Mouse (Mus musculus) stomach, postnatal 0 days (tissue): ENCODE results near the gene Unc5cl. TPM values are rescaled to one million over a fixed set of nuclear protein-coding genes. Genes with fewer than 3 reads are reported as not detected.

Source experiments
- ATAC-seq: fragments of 200-750 bp; cut with Nextera tagmentation; 2 replicates; pipeline ENCODE4 v1.8.0; 2017; ENCODE audit not compliant: low FRiP score, low TSS enrichment
- DNase-seq: peaks from one replicate; pipeline ENCODE4 v3.0.0-alpha.2; 2016; ENCODE audit warnings: low spot score
- H3K27ac ChIP-seq: fragments of 300-500 bp; sonication (generic); replicated peaks from 2 replicates; pipeline ENCODE4 v1.5.1; 2014; ENCODE audit warnings: mild to moderate bottlenecking, control low read depth
- H3K27me3 ChIP-seq: fragments of 300-500 bp; sonication (generic); 2 replicates; pipeline ENCODE4 v1.6.1; 2014; ENCODE audit warnings: low read length; ENCODE audit not compliant: control insufficient read depth, insufficient read depth
- H3K36me3 ChIP-seq: fragments of 300-500 bp; sonication (generic); 2 replicates; pipeline ENCODE4 v1.6.1; 2014; ENCODE audit warnings: low read length, mixed read lengths; ENCODE audit not compliant: control insufficient read depth, insufficient read depth
- H3K4me1 ChIP-seq: fragments of 300-500 bp; sonication (generic); replicated peaks from 2 replicates; pipeline ENCODE4 v1.6.1; 2014; ENCODE audit warnings: antibody characterized with exemption; ENCODE audit not compliant: control insufficient read depth, insufficient read depth
- H3K4me2 ChIP-seq: fragments of 300-500 bp; sonication (generic); replicated peaks from 2 replicates; pipeline ENCODE4 v1.6.1; 2014; ENCODE audit warnings: low read depth, mild to moderate bottlenecking, control low read depth, moderate library complexity
- H3K4me3 ChIP-seq: fragments of 300-500 bp; sonication (generic); 2 replicates; pipeline ENCODE4 v1.5.1; 2014; ENCODE audit warnings: low read depth, low read length, control low read depth
- H3K9ac ChIP-seq: fragments of 300-500 bp; sonication (generic); 2 replicates; pipeline ENCODE4 v1.6.1; 2014; ENCODE audit warnings: mild to moderate bottlenecking, low read length, control low read depth, mixed read lengths
- H3K9me3 ChIP-seq: fragments of 300-500 bp; sonication (generic); 2 replicates; pipeline ENCODE4 v1.6.1; 2016; ENCODE audit warnings: low read length; ENCODE audit not compliant: control insufficient read depth
- CTCF ChIP-seq: IDR thresholded peaks from 2 replicates; pipeline ENCODE4 v1.5.1; 2016; ENCODE audit warnings: antibody characterized with exemption, low read depth, mild to moderate bottlenecking, moderate library complexity
- EP300 ChIP-seq: optimal IDR thresholded peaks from 2 replicates; pipeline ENCODE3; 2016; ENCODE audit warnings: antibody characterized with exemption
- WGBS: fragments of 180-500 bp; shearing (Covaris S2); extraction: QIAGEN DNeasy Blood & Tissue Kit; methylation state at CpG from one replicate; pipeline ENCODE4 v1.1.7; 2014; 5-methylcytosine and 5-hydroxymethylcytosine counted together
- polyA plus RNA-seq: library from polyadenylated mRNA; unstranded; fragments of >200 nt; fragmentation: Nextera tagmentation; extraction: Ambion mirVana; gene quantifications from 2 replicates; pipeline ENCODE4 v1.2.1, GENCODE M21; 2015

Unc5cl gene
- polyA plus RNA-seq, 1 experiment from 2014 or later, result 3.5 TPM

- TF ChIP-seq CTCF, result no peak
- TF ChIP-seq EP300, result no peak
- Histone ChIP-seq H3K4me2 (no peak overlapping the region), H3K4me3 (no peak overlapping the region), H3K9ac (no peak overlapping the region), H3K27me3 (no peaks in the 10 kb centered on the region), H3K27ac (no peak overlapping the region), H3K36me3 (no peaks in the 10 kb centered on the region), H3K9me3 (no peaks in the 10 kb centered on the region), H3K4me1 (no peaks in the 10 kb centered on the region)
- WGBS, result 79% methylated on average over 4 of the region's 4 CpGs
- ATAC-seq (no peak), DNase-seq (no peak)
These were observed 97.3 kb downstream of the Unc5cl start for GRCm38 (mm10) chr17:48551788-48552531.

- no peak overlapping the region for H3K9ac ChIP-seq
- no peak overlapping the region for H3K27ac ChIP-seq
- H3K4me3 ChIP-seq, result no peak overlapping the region
- ATAC-seq (no peak), DNase-seq (no peak)
- H3K4me2 ChIP-seq, result no peak overlapping the region
- H3K9me3 ChIP-seq, result no peaks in the 10 kb centered on the region
- TF ChIP-seq EP300 (no peak), CTCF (no peak)
- H3K27me3 ChIP-seq, result no peaks in the 10 kb centered on the region
- 88% methylated on average over 3 of the region's 3 CpGs for WGBS
- H3K36me3 ChIP-seq, result no peaks in the 10 kb centered on the region
- H3K4me1 ChIP-seq, result no peaks in the 10 kb centered on the region
These were observed 97.8 kb downstream of the Unc5cl start for GRCm38 (mm10) chr17:48552532-48552915.

GRCm38 (mm10) chr17:48556223-48556962 lies 101.7 kb downstream of the Unc5cl start:
- Histone ChIP-seq H3K9ac (no peak overlapping the region), H3K4me1 (no peaks in the 10 kb centered on the region), H3K36me3 (no peaks in the 10 kb centered on the region), H3K27me3 (no peaks in the 10 kb centered on the region), H3K4me3 (no peak overlapping the region), H3K4me2 (no peak overlapping the region), H3K9me3 (no peaks in the 10 kb centered on the region), H3K27ac (no peak overlapping the region)
- WGBS, result 18% methylated on average over 9 of the region's 9 CpGs
- no peak for TF ChIP-seq CTCF
- no peak for TF ChIP-seq EP300
- no peak for ATAC-seq
- DNase-seq, result no peak

GRCm38 (mm10) chr17:48557823-48558715 lies 103.4 kb downstream of the Unc5cl start:
- ATAC-seq (no peak), DNase-seq (no peak)
- no peak for TF ChIP-seq CTCF
- no peak for TF ChIP-seq EP300
- Histone ChIP-seq H3K36me3 (no peaks in the 10 kb centered on the region), H3K9me3 (no peaks in the 10 kb centered on the region), H3K4me1 (no peaks in the 10 kb centered on the region), H3K27me3 (no peaks in the 10 kb centered on the region), H3K4me3 (no peak overlapping the region), H3K9ac (no peak overlapping the region), H3K27ac (no peak overlapping the region), H3K4me2 (no peak overlapping the region)
- WGBS, result 75% methylated on average over 7 of the region's 7 CpGs

GRCm38 (mm10) chr17:48564931-48565330 lies 110.2 kb downstream of the Unc5cl start:
- no peak overlapping the region for H3K27ac ChIP-seq
- H3K4me3 ChIP-seq, result no peak overlapping the region
- ATAC-seq (no peak), DNase-seq (no peak)
- no peaks in the 10 kb centered on the region for H3K4me1 ChIP-seq
- H3K9ac ChIP-seq, result no peak overlapping the region
- H3K36me3 ChIP-seq, result no peaks in the 10 kb centered on the region
- no peaks in the 10 kb centered on the region for H3K9me3 ChIP-seq
- 84% methylated on average over 8 of the region's 8 CpGs for WGBS
- no peak overlapping the region for H3K4me2 ChIP-seq
- H3K27me3 ChIP-seq, result no peaks in the 10 kb centered on the region
- TF ChIP-seq EP300, result no peak
- TF ChIP-seq CTCF, result no peak
